Mouse (Mus musculus) hindbrain, postnatal 0 days (tissue): Measurements from ENCODE around the gene Mapk12. TPM values are rescaled to one million over a fixed set of nuclear protein-coding genes. Genes with fewer than 3 reads are reported as not detected.

ENCODE experiments used
- ATAC-seq: fragments of 200-750 bp; cut with Nextera tagmentation; 2 replicates; pipeline ENCODE4 v1.8.0; 2017; ENCODE audit warnings: mild to moderate bottlenecking, moderate TSS enrichment, moderate library complexity
- DNase-seq: peaks from one replicate; pipeline ENCODE4 v3.0.0-alpha.2; 2015; ENCODE audit warnings: low spot score
- H3K27ac ChIP-seq: fragments of 300-500 bp; sonication (generic); 2 replicates; pipeline ENCODE4 v1.5.1; 2014; ENCODE audit warnings: mild to moderate bottlenecking
- H3K27me3 ChIP-seq: fragments of 300-500 bp; sonication (generic); 2 replicates; pipeline ENCODE4 v1.6.1; 2014; ENCODE audit warnings: low read length, mixed read lengths; ENCODE audit not compliant: insufficient read depth
- H3K36me3 ChIP-seq: fragments of 300-500 bp; sonication (generic); 2 replicates; pipeline ENCODE4 v1.6.1; 2014; ENCODE audit warnings: low read length, mixed read lengths; ENCODE audit not compliant: insufficient read depth
- H3K4me1 ChIP-seq: fragments of 300-500 bp; sonication (generic); 2 replicates; pipeline ENCODE4 v1.6.1; 2014; ENCODE audit warnings: antibody characterized with exemption, low read length, mixed read lengths; ENCODE audit not compliant: insufficient read depth
- H3K4me2 ChIP-seq: fragments of 300-500 bp; sonication (generic); 2 replicates; pipeline ENCODE4 v1.6.1; 2014; ENCODE audit warnings: low read depth, mild to moderate bottlenecking, low read length, moderate library complexity, mixed read lengths
- H3K4me3 ChIP-seq: fragments of 300-500 bp; sonication (generic); 2 replicates; pipeline ENCODE4 v1.5.1; 2014; ENCODE audit warnings: low read length
- H3K9ac ChIP-seq: fragments of 300-500 bp; sonication (generic); replicated peaks from 2 replicates; pipeline ENCODE4 v1.6.1; 2014; ENCODE audit warnings: mild to moderate bottlenecking, low read length, moderate library complexity, mixed read lengths
- H3K9me3 ChIP-seq: fragments of 300-500 bp; sonication (generic); 2 replicates; pipeline ENCODE4 v1.6.1; 2016; ENCODE audit warnings: low read length, mixed read lengths
- CTCF ChIP-seq: IDR thresholded peaks from 2 replicates; pipeline ENCODE4 v1.5.1; 2016; ENCODE audit warnings: antibody characterized with exemption, control low read depth, low read depth
- WGBS: fragments of 180-500 bp; shearing (Covaris S2); extraction: QIAGEN DNeasy Blood & Tissue Kit; methylation state at CpG from one replicate; pipeline ENCODE4 v1.1.7; 2014; 5-methylcytosine and 5-hydroxymethylcytosine counted together
- polyA plus RNA-seq: library from polyadenylated mRNA; unstranded; fragments of >200 nt; fragmentation: Nextera tagmentation; extraction: Ambion mirVana; gene quantifications from 2 replicates; pipeline ENCODE4 v1.2.1, GENCODE M21; 2015
- total RNA-seq: library from RNA; depleted of rRNA; stranded (reverse); fragments of >200 nt; gene quantifications from 2 replicates; pipeline ENCODE4 v1.2.3, GENCODE M21; 2014; rRNA removed

Gene Mapk12
- total RNA-seq (3.3 and 4.8 TPM in 2 replicates), polyA plus RNA-seq (2.6 and 5.1 TPM in 2 replicates)

- peak within 1 kb of the TSS; percentile 83 for H3K4me2 ChIP-seq
- peak within 1 kb of the TSS; percentile 40 for H3K9ac ChIP-seq
- peaks cover 7% of the 10 kb centered on the region for H3K4me1 ChIP-seq
- peak; percentile 19 for DNase-seq
- 0 out of 2 replicates have a peak, but pooled peaks cover 4% of the 10 kb centered on the region for H3K27me3 ChIP-seq
- ATAC-seq, result peak; percentile 61
- TF ChIP-seq CTCF, result no peak
- no peaks in the 10 kb centered on the region for H3K9me3 ChIP-seq
- H3K27ac ChIP-seq, result no peak within 1 kb of the TSS
- H3K4me3 ChIP-seq, result peak within 1 kb of the TSS; percentile 45
- 0% methylated on average over 21 of the region's 21 CpGs for WGBS
- H3K36me3 ChIP-seq, result no peaks in the 10 kb centered on the region
These were observed at the start of gene Mapk12 for GRCm38 (mm10) chr15:89140659-89141252. TSS of gene Mapk12 (minus strand) at chr15:89140703.

GRCm38 (mm10) chr15:89184937-89185227, 44.4 kb upstream of the Mapk12 start:
- no peak for TF ChIP-seq CTCF
- 0 out of 2 replicates have a peak, but pooled peaks cover 9% of the 10 kb centered on the region for H3K36me3 ChIP-seq
- ATAC-seq (0 out of 2 replicates have a peak, but pooled peaks have one; percentile 0), DNase-seq (no peak)
- no peak overlapping the region for H3K9ac ChIP-seq
- peaks cover 8% of the 10 kb centered on the region for H3K4me1 ChIP-seq
- WGBS, result 62% methylated on average over 5 of the region's 5 CpGs
- no peaks in the 10 kb centered on the region for H3K9me3 ChIP-seq
- no peaks in the 10 kb centered on the region for H3K27me3 ChIP-seq
- no peak overlapping the region for H3K4me3 ChIP-seq
- H3K27ac ChIP-seq, result peak overlapping the region; percentile 32
- H3K4me2 ChIP-seq, result no peak overlapping the region

GRCm38 (mm10) chr15:89184141-89184936, 43.8 kb upstream of the Mapk12 start:
- no peak overlapping the region for H3K4me2 ChIP-seq
- peak overlapping the region; percentile 54; the same call in 1 of the 2 replicates for H3K27ac ChIP-seq
- TF ChIP-seq CTCF, result no peak
- H3K27me3 ChIP-seq, result no peaks in the 10 kb centered on the region
- DNase-seq (peak; percentile 54), ATAC-seq (0 out of 2 replicates have a peak, but pooled peaks have one; percentile 6)
- H3K9ac ChIP-seq, result no peak overlapping the region
- H3K36me3 ChIP-seq, result 0 out of 2 replicates have a peak, but pooled peaks cover 9% of the 10 kb centered on the region
- peaks cover 8% of the 10 kb centered on the region for H3K4me1 ChIP-seq
- 29% methylated on average over 5 of the region's 5 CpGs for WGBS
- no peaks in the 10 kb centered on the region for H3K9me3 ChIP-seq
- no peak overlapping the region for H3K4me3 ChIP-seq

GRCm38 (mm10) chr15:89182842-89183241, 42.3 kb upstream of the Mapk12 start:
- TF ChIP-seq CTCF, result no peak
- ATAC-seq (no peak), DNase-seq (no peak)
- 0 out of 2 replicates have a peak, but pooled peaks cover 9% of the 10 kb centered on the region for H3K36me3 ChIP-seq
- no peaks in the 10 kb centered on the region for H3K27me3 ChIP-seq
- 0 out of 2 replicates have a peak overlapping the region, but pooled peaks have one; percentile 6 for H3K4me2 ChIP-seq
- H3K4me1 ChIP-seq, result peaks cover 22% of the 10 kb centered on the region
- no peak overlapping the region for H3K9ac ChIP-seq
- WGBS, result 62% methylated on average over 5 of the region's 5 CpGs
- H3K27ac ChIP-seq, result peak overlapping the region; percentile 94
- H3K9me3 ChIP-seq, result no peaks in the 10 kb centered on the region
- no peak overlapping the region for H3K4me3 ChIP-seq

GRCm38 (mm10) chr15:89182328-89182741, 41.8 kb upstream of the Mapk12 start:
- Histone ChIP-seq H3K27ac (peak overlapping the region; percentile 94), H3K4me2 (peak overlapping the region; percentile 96; the same call in 1 of the 2 replicates), H3K36me3 (0 out of 2 replicates have a peak, but pooled peaks cover 9% of the 10 kb centered on the region), H3K4me3 (no peak overlapping the region), H3K9ac (no peak overlapping the region), H3K9me3 (no peaks in the 10 kb centered on the region), H3K4me1 (peaks cover 27% of the 10 kb centered on the region), H3K27me3 (no peaks in the 10 kb centered on the region)
- TF ChIP-seq CTCF, result peak; percentile 31; the same call in 1 of the 2 replicates
- DNase-seq (peak; percentile 58), ATAC-seq (no peak)
- WGBS, result 22% methylated on average over 6 of the region's 6 CpGs

- Histone ChIP-seq H3K4me2 (peak overlapping the region; percentile 96), H3K36me3 (0 out of 2 replicates have a peak, but pooled peaks cover 7% of the 10 kb centered on the region), H3K9me3 (no peaks in the 10 kb centered on the region), H3K27me3 (no peaks in the 10 kb centered on the region), H3K27ac (peak overlapping the region; percentile 94), H3K4me3 (peak overlapping the region; percentile 78), H3K9ac (peak overlapping the region; percentile 94; the same call in 1 of the 2 replicates), H3K4me1 (peaks cover 33% of the 10 kb centered on the region)
- DNase-seq, result no peak
- ATAC-seq, result no peak
- WGBS, result 72% methylated on average over 10 of the region's 10 CpGs
- peak; percentile 50 for TF ChIP-seq CTCF
These were observed 41.2 kb upstream of the Mapk12 start for GRCm38 (mm10) chr15:89181561-89182270.
